Mouse (Mus musculus) hindbrain, embryonic 15.5 days (tissue): ENCODE results near the gene Gm20388. TPM values are rescaled to one million over a fixed set of nuclear protein-coding genes. Genes with fewer than 3 reads are reported as not detected.
A peak's percentile ranks its signal among the peaks of the same experiment; 100 is the strongest.

Experiments used
- ATAC-seq: fragments of 200-750 bp; cut with Nextera tagmentation; 2 replicates; pipeline ENCODE4 v1.8.0; 2017; ENCODE audit warnings: low read depth, moderate number of reproducible peaks, moderate TSS enrichment; ENCODE audit not compliant: low FRiP score
- H3K27ac ChIP-seq: fragments of 300-500 bp; sonication (generic); replicated peaks from 2 replicates; pipeline ENCODE4 v1.5.1; 2015; ENCODE audit warnings: mild to moderate bottlenecking, inconsistent platforms
- H3K27me3 ChIP-seq: fragments of 300-500 bp; sonication (generic); 2 replicates; pipeline ENCODE4 v1.6.1; 2015; ENCODE audit warnings: control low read depth, inconsistent platforms
- H3K36me3 ChIP-seq: fragments of 300-500 bp; sonication (generic); 2 replicates; pipeline ENCODE4 v1.6.1; 2015; ENCODE audit warnings: control low read depth, inconsistent platforms
- H3K4me1 ChIP-seq: fragments of 300-500 bp; sonication (generic); replicated peaks from 2 replicates; pipeline ENCODE4 v1.6.1; 2015; ENCODE audit warnings: control low read depth, inconsistent platforms
- H3K4me2 ChIP-seq: fragments of 300-500 bp; sonication (generic); 2 replicates; pipeline ENCODE4 v1.6.1; 2015; ENCODE audit warnings: moderate library complexity, mild to moderate bottlenecking, inconsistent platforms
- H3K4me3 ChIP-seq: fragments of 300-500 bp; sonication (generic); 2 replicates; pipeline ENCODE4 v1.5.1; 2015; ENCODE audit warnings: mild to moderate bottlenecking, inconsistent platforms
- H3K9ac ChIP-seq: fragments of 300-500 bp; sonication (generic); 2 replicates; pipeline ENCODE4 v1.6.1; 2015; ENCODE audit warnings: inconsistent platforms
- H3K9me3 ChIP-seq: fragments of 300-500 bp; sonication (generic); 2 replicates; pipeline ENCODE4 v1.6.1; 2016; ENCODE audit warnings: control low read depth, inconsistent platforms
- WGBS: fragments of 180-500 bp; shearing (Covaris S2); methylation state at CpG from one replicate; pipeline ENCODE4 v1.1.7; 2015; 5-methylcytosine and 5-hydroxymethylcytosine counted together
- polyA plus RNA-seq: library from polyadenylated mRNA; unstranded; fragments of >200 nt; fragmentation: Nextera tagmentation; extraction: Ambion mirVana; gene quantifications from 2 replicates; pipeline ENCODE4 v1.2.1, GENCODE M21; 2015

Gene Gm20388
- polyA plus RNA-seq, 1 experiment from 2014 or later, result 5.4 TPM

DNA sequence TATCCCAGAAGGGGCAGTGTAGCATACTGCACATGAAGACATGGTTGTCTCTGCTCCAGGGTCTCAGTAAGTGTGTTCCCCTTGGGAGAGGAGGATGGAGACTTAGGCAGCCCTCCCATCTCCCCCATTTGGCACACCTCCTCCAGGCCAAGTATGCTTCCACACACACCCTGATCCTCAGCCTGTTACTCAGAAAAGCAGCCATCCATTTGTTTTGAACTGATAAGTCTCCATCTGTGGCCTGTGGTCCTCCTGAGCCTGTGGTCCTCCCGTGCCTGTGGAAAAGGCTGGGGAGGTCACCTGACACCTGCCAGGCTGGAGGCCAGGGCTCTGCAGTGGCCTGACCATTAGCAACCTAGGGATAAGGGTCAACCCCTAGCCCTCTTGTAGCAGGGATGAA is 515.5 kb downstream of the Gm20388 start:
- Histone ChIP-seq H3K4me2 (peak overlapping the region; percentile 4; the same call in 1 of the 2 replicates), H3K9ac (0 out of 2 replicates have a peak overlapping the region, but pooled peaks have one; percentile 19), H3K36me3 (no peaks in the 10 kb centered on the region), H3K27ac (peak overlapping the region; percentile 89), H3K27me3 (no peaks in the 10 kb centered on the region), H3K4me3 (no peak overlapping the region), H3K9me3 (no peaks in the 10 kb centered on the region), H3K4me1 (peaks cover 71% of the 10 kb centered on the region)
- WGBS, result 68% methylated on average over 1 of the region's 1 CpGs
- ATAC-seq, result no peak

DNA sequence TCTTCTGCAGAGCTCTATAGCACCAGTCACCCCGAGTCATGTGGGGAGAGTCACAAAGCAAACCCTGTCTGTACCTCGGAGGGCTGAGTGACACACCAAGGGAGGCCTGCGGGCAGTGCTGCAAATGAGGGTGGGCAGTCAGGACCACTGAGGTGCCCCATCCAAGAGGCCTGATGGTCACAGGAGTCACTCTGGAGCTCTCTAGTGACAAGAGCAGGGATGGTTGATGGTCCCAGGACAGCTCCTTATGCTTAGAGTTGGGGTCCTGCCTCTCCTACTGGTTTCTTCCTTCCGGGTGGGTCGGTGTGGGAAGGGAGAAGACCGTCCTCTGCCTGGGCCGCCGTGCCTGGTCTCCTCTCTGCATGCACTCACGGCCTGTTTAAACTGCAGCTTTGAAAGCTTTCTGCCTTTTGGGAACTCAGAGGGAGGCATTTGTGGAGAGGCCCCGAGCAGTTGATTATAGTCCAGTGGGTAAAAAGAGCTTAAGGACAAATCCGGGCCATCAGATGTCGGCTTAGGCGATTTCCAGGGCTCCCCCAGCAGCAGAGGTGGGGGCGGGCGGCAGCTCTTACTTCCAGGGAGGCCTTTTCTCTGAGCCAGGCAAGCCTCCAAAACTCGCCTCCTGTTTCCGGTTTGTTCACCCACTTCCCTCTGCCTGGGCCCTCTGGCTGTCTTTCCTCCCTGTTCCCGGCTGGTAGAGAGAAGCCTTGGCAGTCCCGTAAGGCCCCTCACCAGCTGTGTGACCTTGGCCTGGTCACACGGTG is 516.2 kb downstream of the Gm20388 start:
- Histone ChIP-seq H3K9me3 (no peaks in the 10 kb centered on the region), H3K27ac (peak overlapping the region; percentile 89), H3K4me3 (no peak overlapping the region), H3K27me3 (no peaks in the 10 kb centered on the region), H3K4me2 (no peak overlapping the region), H3K9ac (no peak overlapping the region), H3K36me3 (no peaks in the 10 kb centered on the region), H3K4me1 (peaks cover 64% of the 10 kb centered on the region)
- ATAC-seq, result no peak
- WGBS, result 50% methylated on average over 20 of the region's 20 CpGs

- no peaks in the 10 kb centered on the region for H3K27me3 ChIP-seq
- H3K9me3 ChIP-seq, result no peaks in the 10 kb centered on the region
- peaks cover 58% of the 10 kb centered on the region for H3K4me1 ChIP-seq
- 84% methylated on average over 5 of the region's 5 CpGs for WGBS
- no peak overlapping the region for H3K9ac ChIP-seq
- H3K4me2 ChIP-seq, result no peak overlapping the region
- H3K4me3 ChIP-seq, result no peak overlapping the region
- no peaks in the 10 kb centered on the region for H3K36me3 ChIP-seq
- ATAC-seq, result no peak
- H3K27ac ChIP-seq, result no peak overlapping the region
Measured at GRCm38 (mm10) chr8:120428492-120428891, 517.9 kb downstream of the Gm20388 start.

DNA sequence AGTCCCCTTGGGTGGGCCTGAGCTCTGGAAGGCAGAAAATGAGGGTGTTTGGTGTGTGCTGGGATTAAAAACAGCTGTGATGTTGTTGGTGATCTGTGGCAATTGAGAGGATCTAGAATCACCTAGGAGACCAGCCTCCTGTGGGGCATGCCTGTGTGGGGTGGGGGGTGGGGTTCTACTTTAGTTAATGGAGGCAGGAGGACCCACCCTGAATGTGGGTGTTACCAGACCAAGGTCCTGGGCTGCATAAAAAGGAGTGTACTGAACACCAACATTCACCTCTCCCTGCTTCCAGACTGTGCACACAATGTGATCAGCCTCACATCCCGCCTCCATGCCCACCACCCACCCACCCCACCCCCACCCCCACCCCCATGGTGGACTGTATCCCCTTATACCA is 518.5 kb downstream of the Gm20388 start:
- ATAC-seq, result no peak
- Histone ChIP-seq H3K36me3 (no peaks in the 10 kb centered on the region), H3K4me1 (peaks cover 52% of the 10 kb centered on the region), H3K27me3 (no peaks in the 10 kb centered on the region), H3K9me3 (no peaks in the 10 kb centered on the region), H3K9ac (no peak overlapping the region), H3K4me3 (no peak overlapping the region), H3K4me2 (no peak overlapping the region), H3K27ac (no peak overlapping the region)
- 100% methylated on average over 1 of the region's 1 CpGs for WGBS

GRCm38 (mm10) chr8:120431042-120431441 is 520.4 kb downstream of the Gm20388 start:
- no peak overlapping the region for H3K4me2 ChIP-seq
- 67% methylated on average over 12 of the region's 12 CpGs for WGBS
- H3K4me3 ChIP-seq, result no peak overlapping the region
- H3K36me3 ChIP-seq, result no peaks in the 10 kb centered on the region
- H3K27ac ChIP-seq, result no peak overlapping the region
- H3K4me1 ChIP-seq, result peaks cover 33% of the 10 kb centered on the region
- H3K9me3 ChIP-seq, result no peaks in the 10 kb centered on the region
- H3K27me3 ChIP-seq, result no peaks in the 10 kb centered on the region
- H3K9ac ChIP-seq, result no peak overlapping the region
- no peak for ATAC-seq

DNA sequence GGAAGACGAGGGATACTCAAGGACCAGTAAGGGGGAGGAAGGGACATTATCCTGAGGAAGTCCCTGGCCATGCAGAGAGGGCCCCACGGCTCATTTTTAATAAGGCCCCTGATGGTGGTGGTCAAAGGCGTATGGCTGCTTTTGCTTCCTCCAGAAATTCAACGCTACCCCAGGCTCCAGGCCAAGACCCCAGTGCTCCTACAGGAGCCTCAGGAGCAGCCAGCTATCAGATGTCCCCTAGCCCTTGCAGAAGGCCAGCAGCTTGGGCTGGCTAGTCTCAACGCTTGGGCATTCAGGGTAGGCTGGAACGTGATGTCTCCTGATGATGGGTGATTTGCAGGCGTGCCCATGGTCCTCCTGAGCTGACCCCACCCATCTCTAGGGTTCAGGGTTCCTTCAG is 521.8 kb downstream of the Gm20388 start:
- H3K27ac ChIP-seq, result no peak overlapping the region
- H3K36me3 ChIP-seq, result no peaks in the 10 kb centered on the region
- no peak overlapping the region for H3K9ac ChIP-seq
- no peak for ATAC-seq
- no peaks in the 10 kb centered on the region for H3K27me3 ChIP-seq
- H3K4me3 ChIP-seq, result no peak overlapping the region
- H3K9me3 ChIP-seq, result no peaks in the 10 kb centered on the region
- 79% methylated on average over 7 of the region's 7 CpGs for WGBS
- no peak overlapping the region for H3K4me2 ChIP-seq
- H3K4me1 ChIP-seq, result peaks cover 30% of the 10 kb centered on the region

DNA sequence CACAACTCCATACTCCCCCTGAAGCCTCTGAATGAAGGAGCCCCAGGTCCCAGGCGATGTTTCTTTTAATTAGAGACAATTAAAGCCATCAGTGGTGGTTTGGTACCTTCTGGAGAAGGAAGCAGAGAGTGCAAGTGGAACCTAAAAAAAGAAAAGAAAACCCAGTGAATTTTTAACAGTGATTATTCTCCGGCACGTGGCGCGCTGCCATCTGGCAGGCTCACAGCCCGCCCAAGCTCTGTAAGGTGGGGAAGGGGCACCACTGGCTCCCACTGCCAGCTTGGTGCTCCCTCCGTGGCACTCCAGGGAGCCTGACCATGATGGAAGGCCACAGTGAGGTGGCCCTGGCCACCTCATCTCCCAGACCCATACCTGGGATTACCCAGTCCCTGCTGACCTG is 522.5 kb downstream of the Gm20388 start:
- no peaks in the 10 kb centered on the region for H3K9me3 ChIP-seq
- H3K4me2 ChIP-seq, result no peak overlapping the region
- no peak overlapping the region for H3K4me3 ChIP-seq
- no peak overlapping the region for H3K27ac ChIP-seq
- H3K4me1 ChIP-seq, result peaks cover 31% of the 10 kb centered on the region
- no peak for ATAC-seq
- no peaks in the 10 kb centered on the region for H3K27me3 ChIP-seq
- H3K36me3 ChIP-seq, result no peaks in the 10 kb centered on the region
- WGBS, result 57% methylated on average over 7 of the region's 7 CpGs
- H3K9ac ChIP-seq, result no peak overlapping the region

DNA sequence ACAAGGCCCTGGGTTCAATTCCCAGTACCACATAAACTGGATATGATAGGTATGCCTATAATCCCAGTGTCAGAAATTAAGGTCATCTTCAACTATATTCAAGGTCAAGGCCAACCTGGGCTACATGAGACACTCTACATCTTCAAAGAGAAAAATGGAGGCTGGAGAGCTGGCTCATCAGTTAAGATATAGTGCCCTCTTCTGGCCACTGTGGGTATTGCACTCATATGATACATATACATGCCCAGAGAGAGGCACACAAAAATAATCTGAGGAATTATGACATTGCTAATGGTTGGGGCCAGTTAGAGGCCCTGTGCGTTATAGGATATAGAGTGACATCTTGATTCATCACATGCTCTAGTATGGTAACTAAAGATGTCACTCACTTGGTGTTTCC is 523.1 kb downstream of the Gm20388 start:
- H3K36me3 ChIP-seq, result no peaks in the 10 kb centered on the region
- H3K4me1 ChIP-seq, result peaks cover 35% of the 10 kb centered on the region
- H3K9me3 ChIP-seq, result no peaks in the 10 kb centered on the region
- H3K4me2 ChIP-seq, result no peak overlapping the region
- 100% methylated on average over 1 of the region's 1 CpGs for WGBS
- H3K27me3 ChIP-seq, result no peaks in the 10 kb centered on the region
- H3K4me3 ChIP-seq, result no peak overlapping the region
- no peak overlapping the region for H3K27ac ChIP-seq
- no peak overlapping the region for H3K9ac ChIP-seq
- ATAC-seq, result no peak

- H3K27me3 ChIP-seq, result no peaks in the 10 kb centered on the region
- H3K4me3 ChIP-seq, result no peak overlapping the region
- no peak overlapping the region for H3K4me2 ChIP-seq
- no peak for ATAC-seq
- peaks cover 52% of the 10 kb centered on the region for H3K4me1 ChIP-seq
- no peak overlapping the region for H3K9ac ChIP-seq
- no peaks in the 10 kb centered on the region for H3K9me3 ChIP-seq
- no peak overlapping the region for H3K27ac ChIP-seq
- 93% methylated on average over 15 of the region's 15 CpGs for WGBS
- no peaks in the 10 kb centered on the region for H3K36me3 ChIP-seq
Measured at GRCm38 (mm10) chr8:120435781-120436180, 525.1 kb downstream of the Gm20388 start.

- Histone ChIP-seq H3K4me3 (no peak overlapping the region), H3K27ac (no peak overlapping the region), H3K27me3 (no peaks in the 10 kb centered on the region), H3K4me1 (peaks cover 60% of the 10 kb centered on the region), H3K36me3 (no peaks in the 10 kb centered on the region), H3K9me3 (no peaks in the 10 kb centered on the region), H3K4me2 (no peak overlapping the region), H3K9ac (no peak overlapping the region)
- 50% methylated on average over 5 of the region's 5 CpGs for WGBS
- ATAC-seq, result no peak
Measured at GRCm38 (mm10) chr8:120436491-120437030, 525.9 kb downstream of the Gm20388 start.

- Histone ChIP-seq H3K4me3 (no peak overlapping the region), H3K4me2 (no peak overlapping the region), H3K4me1 (peaks cover 66% of the 10 kb centered on the region), H3K27me3 (no peaks in the 10 kb centered on the region), H3K36me3 (no peaks in the 10 kb centered on the region), H3K27ac (0 out of 2 replicates have a peak overlapping the region, but pooled peaks have one; percentile 20), H3K9ac (no peak overlapping the region), H3K9me3 (no peaks in the 10 kb centered on the region)
- 74% methylated on average over 1 of the region's 1 CpGs for WGBS
- ATAC-seq, result no peak
Measured at GRCm38 (mm10) chr8:120437207-120437606, 526.6 kb downstream of the Gm20388 start.

DNA sequence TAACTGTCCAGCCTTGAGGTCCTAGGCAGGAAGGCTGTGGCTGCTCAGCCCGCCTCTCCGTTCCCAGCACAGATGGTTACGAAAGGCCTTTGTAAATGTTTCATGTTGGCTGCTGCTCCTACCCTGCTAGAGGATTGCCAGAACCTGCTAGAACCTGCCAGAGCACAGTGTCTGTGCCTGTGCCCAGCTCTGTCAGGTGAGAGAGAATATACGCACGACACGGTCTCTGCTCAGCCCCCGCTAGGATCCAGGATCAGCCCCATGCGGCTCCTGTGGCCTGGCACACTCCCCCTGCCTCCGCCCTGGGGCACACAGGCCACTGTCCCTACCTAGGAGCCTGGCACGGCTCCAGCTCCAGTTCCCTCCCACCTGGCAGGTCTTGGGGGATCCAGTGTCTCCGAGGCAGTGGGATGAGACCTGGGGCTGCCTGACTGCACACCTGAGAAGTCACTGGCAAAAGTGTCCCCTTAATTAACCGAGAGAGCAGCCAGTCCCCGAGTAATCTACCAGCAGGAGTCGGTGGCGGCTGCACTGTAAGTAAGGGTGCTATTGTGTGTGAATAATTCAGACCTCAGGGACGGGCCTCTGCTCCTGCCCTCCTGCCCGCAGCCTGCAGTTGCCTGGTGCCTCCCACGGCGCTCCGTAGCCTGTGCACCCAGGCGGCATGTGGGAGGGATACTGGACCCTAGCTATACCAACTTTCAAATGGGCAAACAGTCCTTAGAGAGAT is 527.2 kb downstream of the Gm20388 start:
- H3K36me3 ChIP-seq, result no peaks in the 10 kb centered on the region
- no peak overlapping the region for H3K9ac ChIP-seq
- ATAC-seq, result peak; percentile 9; the same call in 1 of the 2 replicates
- H3K4me1 ChIP-seq, result peaks cover 71% of the 10 kb centered on the region
- H3K4me2 ChIP-seq, result no peak overlapping the region
- H3K27ac ChIP-seq, result peak overlapping the region; percentile 20; the same call in 1 of the 2 replicates
- 48% methylated on average over 21 of the region's 21 CpGs for WGBS
- H3K9me3 ChIP-seq, result no peaks in the 10 kb centered on the region
- no peak overlapping the region for H3K4me3 ChIP-seq
- H3K27me3 ChIP-seq, result no peaks in the 10 kb centered on the region
